Mouse (Mus musculus) limb, embryonic 12.5 days (tissue): ENCODE measurements around the gene Gsdme. TPM values are rescaled to one million over a fixed set of nuclear protein-coding genes. Genes with fewer than 3 reads are reported as not detected.

Experiments
- ATAC-seq: fragments of 200-750 bp; cut with Nextera tagmentation; 2 replicates; pipeline ENCODE4 v1.8.0; 2017; ENCODE audit warnings: low read depth, moderate TSS enrichment; ENCODE audit not compliant: insufficient number of reproducible peaks, insufficient read depth, low FRiP score, low TSS enrichment
- H3K27ac ChIP-seq: fragments of 300-500 bp; sonication (generic); 2 replicates; pipeline ENCODE4 v1.5.1; 2016; ENCODE audit warnings: mild to moderate bottlenecking, moderate library complexity
- H3K27me3 ChIP-seq: fragments of 300-500 bp; sonication (generic); 2 replicates; pipeline ENCODE4 v1.6.1; 2016; ENCODE audit warnings: mild to moderate bottlenecking, moderate library complexity
- H3K36me3 ChIP-seq: fragments of 300-500 bp; sonication (generic); 2 replicates; pipeline ENCODE4 v1.6.1; 2016; ENCODE audit warnings: mild to moderate bottlenecking, moderate library complexity
- H3K4me1 ChIP-seq: fragments of 300-500 bp; sonication (generic); replicated peaks from 2 replicates; pipeline ENCODE4 v1.6.1; 2016
- H3K4me2 ChIP-seq: fragments of 300-500 bp; sonication (generic); 2 replicates; pipeline ENCODE4 v1.6.1; 2016; ENCODE audit warnings: mild to moderate bottlenecking, moderate library complexity
- H3K4me3 ChIP-seq: fragments of 300-500 bp; sonication (generic); replicated peaks from 2 replicates; pipeline ENCODE4 v1.5.1; 2016; ENCODE audit warnings: mild to moderate bottlenecking
- H3K9ac ChIP-seq: fragments of 300-500 bp; sonication (generic); replicated peaks from 2 replicates; pipeline ENCODE4 v1.6.1; 2016; ENCODE audit warnings: mild to moderate bottlenecking, moderate library complexity
- H3K9me3 ChIP-seq: fragments of 300-500 bp; sonication (generic); 2 replicates; pipeline ENCODE4 v1.6.1; 2016; ENCODE audit warnings: mild to moderate bottlenecking, moderate library complexity
- WGBS: fragments of 180-500 bp; shearing (Covaris S2); methylation state at CpG from one replicate; pipeline ENCODE4 v1.1.7; 2016; 5-methylcytosine and 5-hydroxymethylcytosine counted together
- polyA plus RNA-seq: library from polyadenylated mRNA; unstranded; fragments of >200 nt; fragmentation: Nextera tagmentation; extraction: Ambion mirVana; gene quantifications from 2 replicates; pipeline ENCODE4 v1.2.1, GENCODE M21; 2016

Gsdme gene
- polyA plus RNA-seq, 1 experiment from 2014 or later, result 46.5 TPM

DNA sequence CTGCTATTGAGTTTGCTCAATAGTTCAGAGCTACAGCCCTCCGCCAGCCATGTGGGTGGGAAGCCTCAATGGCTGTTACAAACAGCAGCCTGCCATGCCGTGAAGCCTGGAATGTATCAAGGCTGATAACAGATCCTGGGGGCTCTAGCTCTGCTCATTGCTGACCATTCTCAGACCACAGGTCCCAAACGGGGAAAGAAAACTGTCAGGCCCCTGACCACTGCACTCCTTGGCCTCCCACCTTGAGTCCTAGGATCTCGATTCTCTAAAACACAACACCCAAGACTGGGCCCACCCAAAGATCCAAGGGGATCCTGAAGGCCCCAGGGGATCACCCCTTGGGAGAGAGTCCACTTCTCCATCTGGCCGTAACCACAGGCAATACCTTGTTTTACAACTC, 41.3 kb downstream of the Gsdme start:
- Histone ChIP-seq H3K4me1 (0 out of 2 replicates have a peak, but pooled peaks cover 9% of the 10 kb centered on the region), H3K36me3 (peaks cover 5% of the 10 kb centered on the region; the same call in 1 of the 2 replicates)
- 66% methylated on average over 5 of the region's 5 CpGs for WGBS

DNA sequence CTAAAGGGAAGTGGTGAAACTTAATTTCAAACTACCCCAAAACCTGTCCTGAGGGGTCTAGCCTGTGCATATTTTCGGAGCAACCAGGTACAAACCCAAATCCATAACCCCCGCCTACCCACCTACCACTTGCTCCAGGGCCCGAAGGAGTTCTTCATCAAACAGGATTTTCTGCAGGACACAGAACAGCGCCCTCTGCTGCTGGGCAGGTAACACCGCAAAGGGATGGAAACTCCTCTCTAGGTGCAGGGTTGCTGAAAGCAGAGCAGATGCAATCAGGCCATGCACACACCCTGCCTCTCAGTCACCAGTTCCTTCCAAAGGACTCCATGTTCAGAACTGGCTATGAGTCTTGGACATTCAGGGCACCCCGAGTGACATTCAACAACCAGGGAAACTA, 42.8 kb downstream of the Gsdme start:
- H3K27me3 ChIP-seq, result no peaks in the 10 kb centered on the region
- H3K36me3 ChIP-seq, result peaks cover 3% of the 10 kb centered on the region; the same call in 1 of the 2 replicates
- 0 out of 2 replicates have a peak, but pooled peaks cover 9% of the 10 kb centered on the region for H3K4me1 ChIP-seq
- H3K4me2 ChIP-seq, result no peak overlapping the region
- no peak overlapping the region for H3K4me3 ChIP-seq
- H3K9ac ChIP-seq, result no peak overlapping the region
- H3K27ac ChIP-seq, result no peak overlapping the region
- H3K9me3 ChIP-seq, result no peaks in the 10 kb centered on the region
- no peak for ATAC-seq
- WGBS, result 45% methylated on average over 6 of the region's 6 CpGs

More for the DNA sequence above, 41.3 kb downstream of the Gsdme start:
- H3K4me2 ChIP-seq, result no peak overlapping the region
- H3K4me3 ChIP-seq, result no peak overlapping the region
- H3K9ac ChIP-seq, result no peak overlapping the region
- no peak for ATAC-seq
- H3K9me3 ChIP-seq, result no peaks in the 10 kb centered on the region
- no peak overlapping the region for H3K27ac ChIP-seq
- no peaks in the 10 kb centered on the region for H3K27me3 ChIP-seq

DNA sequence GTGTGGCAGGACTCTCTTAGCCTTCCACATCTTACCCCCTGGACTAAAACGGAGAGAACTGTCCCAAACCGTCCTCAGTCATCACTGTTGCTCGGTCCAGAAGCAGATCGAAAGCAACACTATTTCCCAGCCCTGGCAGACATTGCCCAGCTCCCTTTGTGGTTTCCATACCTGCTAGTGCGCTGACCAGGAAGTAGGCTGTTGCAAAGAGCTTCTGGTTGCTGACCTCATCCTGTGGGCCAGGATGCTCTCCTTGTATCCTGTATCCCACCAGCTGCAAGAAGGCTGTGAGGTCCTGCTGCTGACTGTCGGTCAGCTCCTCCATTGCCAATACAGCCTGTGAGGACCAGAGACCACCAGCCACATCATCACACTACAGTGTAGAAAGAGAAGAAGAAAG, 44.6 kb downstream of the Gsdme start:
- Histone ChIP-seq H3K27me3 (no peaks in the 10 kb centered on the region), H3K4me1 (peaks cover 15% of the 10 kb centered on the region; the same call in 1 of the 2 replicates), H3K4me3 (no peak overlapping the region), H3K36me3 (no peaks in the 10 kb centered on the region), H3K4me2 (no peak overlapping the region), H3K9ac (no peak overlapping the region), H3K9me3 (no peaks in the 10 kb centered on the region), H3K27ac (no peak overlapping the region)
- WGBS, result 84% methylated on average over 6 of the region's 6 CpGs
- ATAC-seq, result no peak

DNA sequence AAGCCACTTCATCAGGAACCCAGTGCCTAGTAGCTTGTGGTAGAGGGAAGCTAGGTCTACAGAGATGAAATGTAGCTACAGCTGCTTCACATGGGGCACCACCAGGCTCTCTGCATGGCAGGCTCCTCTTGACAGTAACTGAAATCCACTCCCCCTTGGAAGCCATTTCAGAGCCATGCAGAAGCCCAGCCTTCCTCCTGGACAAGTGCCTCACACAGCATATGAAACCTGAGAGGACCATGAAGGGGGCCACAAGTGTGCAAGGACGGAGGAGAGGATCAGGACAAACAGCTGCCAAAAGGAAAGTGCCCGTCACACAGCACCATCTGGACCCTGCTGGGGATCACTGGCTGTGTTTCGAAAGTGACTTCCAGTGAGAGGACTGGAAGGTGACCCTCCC, 45.0 kb downstream of the Gsdme start:
- no peak overlapping the region for H3K27ac ChIP-seq
- no peaks in the 10 kb centered on the region for H3K27me3 ChIP-seq
- WGBS, result 61% methylated on average over 3 of the region's 3 CpGs
- ATAC-seq, result no peak
- peaks cover 15% of the 10 kb centered on the region; the same call in 1 of the 2 replicates for H3K4me1 ChIP-seq
- no peaks in the 10 kb centered on the region for H3K36me3 ChIP-seq
- H3K9me3 ChIP-seq, result no peaks in the 10 kb centered on the region
- H3K9ac ChIP-seq, result no peak overlapping the region
- no peak overlapping the region for H3K4me3 ChIP-seq
- H3K4me2 ChIP-seq, result no peak overlapping the region

DNA sequence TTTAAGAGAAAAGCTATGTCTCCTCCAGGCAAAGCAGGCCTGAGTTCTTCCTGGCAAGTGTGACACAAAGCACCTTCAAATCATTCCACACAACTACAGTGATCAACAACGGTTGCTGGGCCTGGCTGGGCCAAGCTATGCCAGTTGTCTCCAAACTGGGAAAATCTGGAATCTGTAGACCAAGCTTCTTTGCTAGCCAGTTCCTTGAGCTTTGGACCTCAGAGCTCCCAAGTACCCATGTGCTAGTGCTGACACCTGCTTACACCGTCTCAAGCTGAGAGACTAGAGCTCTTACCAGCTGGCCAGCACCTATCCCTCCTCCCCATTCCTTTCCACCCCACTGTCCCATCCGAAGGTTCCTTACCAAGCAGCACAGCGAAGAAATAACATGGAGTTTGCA, 47.7 kb downstream of the Gsdme start:
- H3K4me1 ChIP-seq, result peaks cover 12% of the 10 kb centered on the region; the same call in 1 of the 2 replicates
- no peak overlapping the region for H3K4me2 ChIP-seq
- no peak overlapping the region for H3K27ac ChIP-seq
- no peaks in the 10 kb centered on the region for H3K9me3 ChIP-seq
- H3K27me3 ChIP-seq, result no peaks in the 10 kb centered on the region
- 87% methylated on average over 4 of the region's 4 CpGs for WGBS
- no peaks in the 10 kb centered on the region for H3K36me3 ChIP-seq
- no peak overlapping the region for H3K4me3 ChIP-seq
- ATAC-seq, result no peak
- no peak overlapping the region for H3K9ac ChIP-seq

DNA sequence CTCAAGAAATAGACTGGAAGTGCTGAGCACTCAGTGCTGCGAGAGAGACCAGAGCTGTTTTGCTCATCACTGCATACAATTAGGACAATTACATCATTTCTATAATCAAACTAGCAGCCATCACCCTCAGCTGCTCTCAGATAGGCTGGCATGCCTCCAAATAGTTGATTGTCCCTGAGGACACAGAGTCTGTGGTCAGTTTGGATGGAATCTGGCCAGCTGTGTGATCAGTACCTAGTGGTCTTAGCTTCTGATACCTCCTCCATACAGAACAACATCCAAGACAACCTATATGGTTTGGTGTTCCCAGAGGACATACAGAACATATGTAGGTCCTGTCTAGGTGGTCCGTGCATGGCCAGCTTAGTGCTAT, 48.3 kb downstream of the Gsdme start:
- no peak for ATAC-seq
- Histone ChIP-seq H3K4me2 (no peak overlapping the region), H3K9me3 (no peaks in the 10 kb centered on the region), H3K27ac (no peak overlapping the region), H3K27me3 (no peaks in the 10 kb centered on the region), H3K4me3 (no peak overlapping the region), H3K9ac (no peak overlapping the region), H3K4me1 (peaks cover 12% of the 10 kb centered on the region; the same call in 1 of the 2 replicates), H3K36me3 (no peaks in the 10 kb centered on the region)
- WGBS, result 81% methylated on average over 2 of the region's 2 CpGs

DNA sequence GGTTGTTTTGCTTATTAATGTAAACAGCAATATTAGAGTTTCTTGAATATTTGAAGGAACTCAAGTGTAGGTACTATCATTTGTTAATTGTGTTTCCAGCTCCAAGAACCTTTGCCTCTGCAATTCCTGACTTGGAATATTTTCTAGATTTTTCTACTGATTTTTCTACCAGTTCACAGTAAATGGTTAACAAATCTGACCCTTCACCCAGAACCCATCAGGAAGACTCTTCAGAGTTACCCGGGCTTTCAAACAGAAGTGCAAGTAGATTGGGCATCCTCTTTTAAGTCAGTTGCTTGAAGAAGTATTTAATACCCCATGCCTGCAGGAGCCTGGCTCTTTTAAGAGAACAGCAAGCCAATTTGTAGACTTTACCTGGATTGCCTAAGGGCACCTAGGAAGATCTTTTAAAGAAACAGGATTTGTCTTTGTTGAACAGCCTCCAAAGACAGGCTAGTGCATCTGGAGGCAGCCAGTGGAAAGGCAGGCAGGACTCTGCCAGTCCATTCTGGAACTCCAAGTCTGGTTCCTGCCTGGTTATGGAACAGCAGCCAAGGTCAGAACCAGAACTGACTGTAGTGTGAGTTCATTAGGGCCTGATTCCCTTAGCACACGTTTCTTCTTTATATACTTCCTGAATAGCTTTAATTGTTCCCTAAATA, 48.8 kb downstream of the Gsdme start:
- no peaks in the 10 kb centered on the region for H3K36me3 ChIP-seq
- H3K27me3 ChIP-seq, result no peaks in the 10 kb centered on the region
- H3K4me2 ChIP-seq, result no peak overlapping the region
- peaks cover 12% of the 10 kb centered on the region; the same call in 1 of the 2 replicates for H3K4me1 ChIP-seq
- no peaks in the 10 kb centered on the region for H3K9me3 ChIP-seq
- no peak overlapping the region for H3K27ac ChIP-seq
- no peak for ATAC-seq
- H3K9ac ChIP-seq, result no peak overlapping the region
- 52% methylated on average over 2 of the region's 2 CpGs for WGBS
- H3K4me3 ChIP-seq, result no peak overlapping the region

DNA sequence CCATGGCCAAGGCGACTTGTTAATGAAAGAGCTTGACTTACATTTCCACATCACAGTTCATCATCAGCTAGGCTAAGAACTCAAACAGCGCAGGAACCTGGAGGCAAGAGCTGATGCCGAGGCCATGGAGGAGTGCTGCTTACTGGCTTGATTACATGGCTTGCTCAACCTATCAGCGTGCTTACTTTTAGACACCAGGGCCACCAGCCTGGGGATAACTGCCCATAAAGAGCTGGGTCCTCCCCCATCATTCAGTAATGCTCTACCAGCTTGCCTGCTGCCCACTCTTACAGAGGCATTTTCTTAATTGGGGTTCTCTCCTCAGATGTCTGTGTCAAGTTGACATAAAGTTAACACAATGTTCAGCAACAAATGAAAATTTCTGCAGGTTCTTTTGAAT, 58.6 kb downstream of the Gsdme start:
- Histone ChIP-seq H3K4me1 (peaks cover 20% of the 10 kb centered on the region), H3K9me3 (no peaks in the 10 kb centered on the region), H3K36me3 (no peaks in the 10 kb centered on the region), H3K4me2 (no peak overlapping the region), H3K9ac (no peak overlapping the region), H3K27me3 (no peaks in the 10 kb centered on the region), H3K4me3 (no peak overlapping the region), H3K27ac (no peak overlapping the region)
- ATAC-seq, result no peak
- 72% methylated on average over 4 of the region's 4 CpGs for WGBS

DNA sequence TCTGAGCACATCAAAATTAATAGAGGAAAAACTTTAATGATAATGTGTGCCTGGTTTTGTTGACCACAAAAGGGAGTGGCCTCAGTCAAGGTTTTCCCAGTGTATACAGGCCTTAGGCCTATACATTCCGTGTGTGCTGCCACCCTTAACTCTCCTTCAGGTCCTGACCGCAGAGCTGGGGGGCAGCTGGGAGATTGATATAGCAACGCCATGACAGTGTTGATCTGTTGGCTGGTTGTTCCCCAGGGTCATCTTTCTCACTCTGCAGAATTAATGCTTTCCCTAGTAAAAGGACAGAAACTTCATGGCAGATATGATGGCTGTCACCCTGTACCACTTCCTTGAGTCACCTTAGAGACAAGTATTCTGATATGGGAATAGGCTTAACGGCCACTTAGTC, 59.3 kb downstream of the Gsdme start:
- Histone ChIP-seq H3K4me3 (no peak overlapping the region), H3K27ac (no peak overlapping the region), H3K9ac (no peak overlapping the region), H3K4me2 (no peak overlapping the region), H3K27me3 (no peaks in the 10 kb centered on the region), H3K36me3 (no peaks in the 10 kb centered on the region), H3K4me1 (peaks cover 20% of the 10 kb centered on the region), H3K9me3 (no peaks in the 10 kb centered on the region)
- no peak for ATAC-seq
- 85% methylated on average over 4 of the region's 4 CpGs for WGBS

DNA sequence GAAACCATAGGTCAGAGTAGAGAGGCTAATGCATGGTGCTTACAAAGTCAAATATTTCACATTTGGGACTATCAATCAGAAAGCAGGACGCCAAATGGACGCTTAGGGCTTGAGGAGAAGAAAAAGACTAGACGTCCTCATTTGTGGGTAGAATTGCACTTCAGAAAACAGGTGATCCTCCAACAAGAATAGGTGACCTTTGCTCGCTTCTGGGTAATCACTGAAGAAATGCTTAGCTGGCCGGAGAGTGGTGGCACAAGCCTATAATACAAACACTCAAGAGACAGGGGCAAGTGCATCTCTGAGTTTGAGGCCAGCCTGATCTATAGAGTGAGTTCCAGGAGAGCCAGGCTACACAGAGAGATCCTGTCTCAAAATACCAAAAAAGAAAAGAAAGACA, 69.8 kb downstream of the Gsdme start:
- Histone ChIP-seq H3K4me3 (no peak overlapping the region), H3K9me3 (no peaks in the 10 kb centered on the region), H3K27me3 (no peaks in the 10 kb centered on the region), H3K4me1 (no peaks in the 10 kb centered on the region), H3K9ac (no peak overlapping the region), H3K4me2 (no peak overlapping the region), H3K27ac (no peak overlapping the region), H3K36me3 (peaks cover 32% of the 10 kb centered on the region; the same call in 1 of the 2 replicates)
- no peak for ATAC-seq
- WGBS, result 83% methylated on average over 5 of the region's 5 CpGs

DNA sequence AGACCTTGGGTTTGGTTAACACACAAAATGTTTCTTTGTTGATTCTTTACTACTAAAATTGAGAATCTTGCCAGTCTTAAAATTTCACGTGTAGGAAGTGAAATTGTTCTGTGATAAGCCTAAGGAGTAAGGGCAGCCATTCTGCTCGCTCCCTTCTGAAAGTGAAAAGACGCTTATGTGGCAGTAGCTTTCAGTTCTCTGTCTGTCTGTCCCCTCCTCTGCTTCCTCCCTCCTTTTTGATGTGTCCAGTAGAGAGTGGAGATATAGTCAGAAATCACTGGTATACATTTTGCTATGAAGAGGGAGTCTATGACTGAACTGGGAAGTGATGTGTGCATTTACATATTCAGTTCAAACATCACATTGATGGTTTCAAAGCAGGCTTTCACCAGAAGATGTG, 70.8 kb downstream of the Gsdme start:
- ATAC-seq, result no peak
- peaks cover 32% of the 10 kb centered on the region; the same call in 1 of the 2 replicates for H3K36me3 ChIP-seq
- WGBS, result 91% methylated on average over 3 of the region's 3 CpGs
- no peaks in the 10 kb centered on the region for H3K4me1 ChIP-seq
- H3K27me3 ChIP-seq, result no peaks in the 10 kb centered on the region
- no peak overlapping the region for H3K4me2 ChIP-seq
- H3K27ac ChIP-seq, result no peak overlapping the region
- no peaks in the 10 kb centered on the region for H3K9me3 ChIP-seq
- H3K4me3 ChIP-seq, result no peak overlapping the region
- H3K9ac ChIP-seq, result no peak overlapping the region

DNA sequence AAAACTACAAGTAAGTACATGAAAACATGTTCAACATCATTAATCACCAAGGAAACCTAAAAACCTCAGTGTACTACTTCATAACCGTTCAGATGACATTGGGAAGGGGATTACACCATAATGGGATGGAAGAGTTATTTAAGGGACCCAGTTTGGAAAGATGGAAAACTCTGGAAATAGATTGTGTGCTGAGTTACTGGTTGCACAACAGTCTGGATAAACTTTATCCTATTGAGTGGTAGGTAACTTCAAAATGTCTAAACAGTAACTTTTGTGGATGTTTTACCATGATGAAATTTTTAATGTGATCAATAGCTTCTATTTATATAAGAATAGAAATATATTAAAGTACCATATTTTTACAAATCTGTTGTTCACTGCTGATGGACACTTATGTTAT, 71.5 kb downstream of the Gsdme start:
- WGBS, result 91% methylated on average over 1 of the region's 1 CpGs
- H3K9ac ChIP-seq, result no peak overlapping the region
- ATAC-seq, result no peak

More for the DNA sequence above, 71.5 kb downstream of the Gsdme start:
- Histone ChIP-seq H3K27me3 (no peaks in the 10 kb centered on the region), H3K9me3 (no peaks in the 10 kb centered on the region), H3K36me3 (peaks cover 26% of the 10 kb centered on the region; the same call in 1 of the 2 replicates), H3K4me2 (no peak overlapping the region), H3K27ac (no peak overlapping the region), H3K4me1 (no peaks in the 10 kb centered on the region), H3K4me3 (no peak overlapping the region)
